Mouse (Mus musculus): ENCODE measurements around the gene 1700020N01Rik.
A peak's percentile ranks its signal among the peaks of the same experiment; 100 is the strongest.

Gene 1700020N01Rik

DNA sequence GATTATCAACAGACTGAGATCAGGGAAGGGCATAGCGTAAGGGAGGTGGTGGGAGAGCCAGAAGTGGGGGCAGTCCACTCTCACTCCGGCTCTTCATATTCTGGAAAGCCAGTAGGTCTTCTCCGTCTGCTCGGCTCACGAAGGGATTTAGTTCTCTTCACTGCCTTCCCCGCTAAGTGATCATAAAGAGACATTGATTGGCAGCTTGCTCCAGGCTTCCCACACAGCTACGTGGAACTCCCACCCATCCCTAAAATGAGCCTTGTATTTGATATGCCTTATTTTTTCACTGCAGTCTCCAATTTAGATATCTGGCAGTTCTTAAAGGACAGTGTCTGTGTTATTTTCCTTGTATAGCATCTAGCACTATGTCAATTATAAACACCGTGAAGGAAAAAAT is 11.5 kb downstream of the 1700020N01Rik start:
- DNase-seq (ENCODE audit: low spot score in 2 of 2): no peak

DNA sequence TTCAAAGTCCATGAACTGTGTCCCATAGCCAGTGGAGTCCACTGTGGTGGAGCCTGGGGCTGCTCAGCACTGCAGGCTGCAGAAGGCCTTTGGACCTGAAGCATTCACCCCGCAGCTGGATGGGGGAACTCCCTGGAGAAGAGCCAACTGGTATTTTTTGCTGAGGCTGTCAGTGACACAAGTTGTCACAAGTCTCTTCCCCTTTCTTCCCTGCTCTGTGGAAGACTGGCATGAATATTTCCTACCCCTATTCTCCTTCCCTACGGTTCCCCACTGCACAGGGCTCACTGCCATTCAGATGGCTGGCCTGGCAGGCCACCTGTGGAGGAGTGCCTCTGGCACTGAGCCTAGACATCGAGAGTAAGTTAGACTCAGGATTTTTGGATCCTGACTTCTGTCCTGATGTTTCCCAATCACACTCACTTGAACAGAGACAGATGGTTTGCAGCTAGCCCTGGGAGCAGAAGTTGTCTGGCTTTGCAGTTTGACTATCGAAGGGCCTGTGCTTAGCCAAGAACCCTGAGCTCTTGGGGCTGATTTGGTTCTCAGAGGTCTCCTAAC is 12.1 kb downstream of the 1700020N01Rik start:
- DNase-seq (ENCODE audit: low spot score in 2 of 2): peak in 1 of 2 experiments; percentile 71

DNA sequence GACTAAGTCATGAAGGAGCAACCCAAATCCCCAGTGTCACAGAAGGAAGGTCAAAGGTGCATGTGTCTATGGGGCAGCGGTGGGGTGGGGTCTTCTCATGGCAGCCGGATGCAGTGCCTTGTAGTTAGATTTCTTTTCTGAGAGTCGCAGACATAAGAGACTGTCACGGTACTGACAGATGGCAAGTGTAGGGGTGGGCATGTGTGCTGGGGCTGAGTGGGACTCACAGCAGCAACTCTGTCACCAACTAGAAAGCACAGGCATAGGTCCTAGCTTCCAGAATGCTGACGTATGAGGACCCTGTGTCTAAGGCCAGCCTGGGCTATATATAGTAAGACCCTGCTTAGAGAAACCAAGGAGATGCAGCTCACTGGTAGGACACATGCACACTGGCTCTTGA is 12.7 kb downstream of the 1700020N01Rik start:
- peak in 1 of 2 experiments; percentile 63 for DNase-seq (ENCODE audit: low spot score in 2 of 2)

DNA sequence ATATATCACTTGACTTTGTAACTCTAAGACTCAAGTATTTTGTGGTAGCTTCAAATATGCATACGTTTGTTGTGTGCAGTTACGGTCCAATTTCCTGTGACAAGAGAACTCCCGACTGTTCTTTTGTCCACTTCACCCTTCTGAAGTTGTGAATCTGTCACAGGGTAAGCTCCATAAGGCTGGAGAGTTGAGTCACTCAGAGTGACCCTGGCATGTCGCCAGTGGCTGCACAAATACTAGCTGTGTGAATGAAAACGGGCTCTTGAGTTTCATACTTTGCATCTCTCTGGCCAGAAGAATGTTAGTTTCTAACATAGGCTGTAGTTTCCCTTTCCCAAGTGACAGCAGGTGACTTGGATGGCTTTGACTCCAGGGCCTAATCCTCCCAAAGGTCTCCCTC is 14.0 kb downstream of the 1700020N01Rik start:
- no peak for DNase-seq (ENCODE audit: low spot score in 2 of 2)

DNA sequence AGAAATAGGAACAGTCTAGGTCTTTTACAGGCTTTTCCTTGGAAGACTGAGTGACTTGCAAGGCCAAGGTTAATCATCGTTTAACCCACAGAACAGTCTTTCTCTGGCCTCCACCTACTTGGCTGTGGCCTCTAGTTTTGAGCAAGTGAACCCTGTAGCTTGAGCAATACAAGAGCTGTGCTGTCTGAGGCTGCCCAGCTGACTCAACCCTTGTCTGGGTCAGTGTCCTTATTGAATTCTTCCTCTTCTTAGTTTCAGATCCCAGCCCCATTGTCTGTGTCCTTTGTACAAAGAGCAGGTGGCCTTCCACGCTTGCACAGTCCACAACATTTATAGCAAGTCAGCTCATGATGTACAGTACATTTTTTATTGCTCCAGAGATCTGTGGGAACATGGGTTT is 16.6 kb downstream of the 1700020N01Rik start:
- no peak for DNase-seq (ENCODE audit: low spot score in 2 of 2)

DNA sequence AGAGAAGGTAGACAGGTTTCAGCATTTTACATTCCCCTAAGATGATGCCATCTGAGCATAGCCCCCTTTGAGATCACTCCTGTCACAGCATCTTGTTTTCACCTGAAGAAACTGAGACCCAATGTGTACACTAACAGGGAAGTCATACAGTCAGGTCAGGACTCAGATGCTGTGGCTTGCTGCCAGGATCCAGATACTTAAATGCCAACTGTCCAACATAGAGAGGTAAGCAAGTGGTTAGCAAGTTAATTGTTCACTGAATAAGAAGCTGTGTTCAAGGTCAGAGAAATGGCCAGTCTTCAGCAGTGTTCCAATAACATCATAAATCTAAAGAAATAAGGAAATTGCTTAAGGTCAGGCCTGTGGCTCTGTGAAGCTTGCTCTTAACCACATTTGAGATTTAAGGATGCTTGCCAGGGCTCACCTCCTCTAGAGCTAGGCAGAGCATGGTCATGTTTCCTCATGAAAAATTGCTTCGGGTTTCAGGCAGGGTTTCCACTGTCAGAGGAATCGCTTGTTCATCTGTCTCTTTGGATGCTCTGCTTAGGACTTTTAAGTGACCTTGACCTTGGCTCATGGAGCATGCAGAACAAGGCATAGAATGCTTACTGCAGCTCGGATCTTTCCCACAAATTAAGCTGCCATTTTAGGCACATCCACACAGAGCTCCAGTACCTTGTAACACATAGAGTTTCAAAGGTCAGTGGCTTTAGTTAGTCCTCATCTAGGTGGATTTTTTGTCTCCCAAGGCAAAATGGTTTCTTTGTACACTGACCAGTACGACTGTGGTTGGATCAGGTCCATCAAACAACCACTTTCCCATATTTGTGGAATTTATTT is 20.3 kb downstream of the 1700020N01Rik start:
- DNase-seq (ENCODE audit: low spot score in 2 of 2): no peak

DNA sequence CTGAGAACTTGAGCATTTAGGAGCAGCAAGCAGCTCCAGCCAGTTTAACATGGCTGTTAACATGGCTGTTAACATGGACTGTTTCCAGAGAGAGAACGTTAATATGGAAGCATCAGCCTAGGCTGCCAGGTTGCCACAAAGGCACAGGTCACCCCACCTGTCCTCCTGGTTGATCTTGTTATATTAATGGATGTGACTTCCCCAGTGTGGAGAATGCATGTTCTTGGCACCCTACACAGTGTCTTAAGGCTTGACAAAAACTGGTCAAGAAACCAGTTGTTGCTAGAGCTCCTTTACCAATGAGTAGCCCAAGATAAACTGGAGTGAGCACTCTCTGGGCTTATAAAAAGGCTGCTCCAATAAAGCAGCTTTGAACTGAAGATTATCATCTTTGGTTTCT is 21.6 kb downstream of the 1700020N01Rik start:
- DNase-seq (ENCODE audit: low spot score in 2 of 2): no peak

DNA sequence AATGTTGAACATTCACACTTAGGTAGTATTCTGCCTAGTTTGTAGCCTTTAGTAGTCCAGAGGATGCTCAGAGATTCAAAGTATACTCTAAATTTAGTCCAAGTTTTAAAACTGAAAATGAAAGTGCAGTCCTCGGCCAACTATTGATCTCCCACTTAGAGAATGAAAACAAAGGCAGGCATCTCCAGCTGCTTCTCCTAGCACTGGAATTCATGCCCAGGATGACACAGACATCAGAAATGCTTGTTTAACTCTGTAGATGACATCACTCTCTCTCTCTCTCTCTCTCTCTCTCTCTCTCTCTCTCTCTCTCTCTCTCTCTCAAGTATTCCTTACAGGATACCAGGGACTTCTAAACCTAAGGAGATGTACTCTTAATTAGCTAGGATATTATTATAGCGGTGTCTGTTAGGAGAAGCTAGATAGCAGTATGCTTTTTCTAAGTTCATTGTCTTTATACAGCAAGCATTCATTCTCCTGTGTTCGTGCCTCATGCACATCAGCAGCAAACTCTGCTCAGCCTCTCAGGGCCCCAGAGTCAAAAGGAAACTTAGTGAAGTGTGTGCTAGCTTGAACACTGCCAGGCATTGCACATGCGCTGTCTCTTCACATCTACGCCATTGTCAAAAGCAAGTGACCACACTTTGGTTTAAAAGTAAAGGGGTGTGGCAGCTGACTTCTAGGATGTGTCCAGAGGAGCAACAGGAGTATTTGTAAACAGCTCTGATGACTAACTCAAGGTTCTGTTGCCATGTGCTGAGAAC is 26.0 kb downstream of the 1700020N01Rik start:
- no peak for DNase-seq (ENCODE audit: low spot score in 2 of 2)

DNA sequence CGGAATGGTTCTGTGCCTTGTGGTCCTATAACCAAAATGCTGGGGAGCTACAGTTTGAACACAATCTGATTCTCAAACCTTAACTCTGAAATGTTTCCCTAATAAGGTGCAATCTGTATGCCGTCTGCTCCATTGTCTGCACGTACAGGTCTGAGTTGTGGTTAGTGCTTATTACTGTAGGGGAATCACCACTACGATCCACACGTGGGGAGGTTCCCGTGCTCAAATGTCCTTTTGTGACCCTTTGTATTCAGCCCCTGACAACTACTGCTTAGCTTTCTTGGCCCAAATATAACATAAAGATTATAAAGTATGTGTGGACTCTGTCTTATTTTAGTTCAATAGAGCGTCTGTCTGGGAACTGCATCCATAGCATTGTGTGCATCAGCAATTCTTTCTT is 29.1 kb downstream of the 1700020N01Rik start:
- no peak for DNase-seq (ENCODE audit: low spot score in 2 of 2)

DNA sequence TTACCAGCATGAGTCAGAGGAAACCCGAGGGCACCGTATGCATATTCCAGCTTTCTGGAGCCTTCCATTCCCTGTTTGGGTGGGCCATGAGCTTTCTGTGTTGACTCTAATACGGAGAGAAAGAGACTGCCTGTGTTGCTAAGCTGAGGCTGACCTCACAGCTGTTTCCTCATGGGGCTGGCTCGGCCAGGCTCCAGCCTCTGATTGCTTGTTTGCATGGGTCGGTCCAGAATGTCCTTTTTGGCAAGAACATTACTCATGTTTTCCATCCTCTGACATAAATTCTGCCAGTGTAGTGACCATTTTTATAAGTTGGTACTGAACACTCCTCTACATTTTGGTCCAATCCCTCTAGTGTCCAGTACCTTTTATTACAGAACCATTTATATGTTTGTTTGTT is 35.6 kb downstream of the 1700020N01Rik start:
- peak; percentile 44 to 66 for DNase-seq (ENCODE audit: low spot score in 2 of 2)

DNA sequence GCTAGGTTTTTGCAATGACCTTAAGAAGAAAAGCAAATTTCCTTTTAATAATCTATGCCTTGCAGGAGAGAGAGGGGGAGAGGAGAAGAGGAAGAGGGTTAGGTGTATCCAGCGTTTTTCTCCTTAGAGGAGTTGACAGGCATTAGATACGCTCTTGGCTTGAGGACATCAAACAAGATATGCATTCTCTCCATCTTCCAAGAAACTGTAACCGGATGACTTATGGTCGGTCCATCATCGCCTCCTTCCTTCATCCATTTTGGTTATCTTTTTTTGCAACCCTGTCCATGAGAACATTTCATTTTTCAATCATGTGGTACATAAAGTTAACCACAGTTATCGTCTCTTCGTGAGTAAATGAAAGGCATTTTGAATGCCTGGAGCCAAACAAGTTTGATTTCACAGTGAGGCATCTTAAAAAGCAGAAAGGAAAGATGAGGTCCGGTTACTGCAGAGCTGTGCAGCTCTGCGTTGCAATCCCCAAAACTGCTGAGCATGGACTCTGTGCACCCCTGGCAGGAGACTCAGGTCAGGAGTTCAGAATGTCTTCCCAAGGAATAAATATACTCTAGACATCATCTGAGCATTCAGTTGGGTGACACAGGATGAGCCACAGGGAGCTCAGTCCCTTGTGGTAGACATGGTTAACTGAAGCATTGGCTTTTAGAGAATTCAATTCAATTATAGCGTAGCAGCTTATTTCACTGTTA is 36.2 kb downstream of the 1700020N01Rik start:
- no peak for DNase-seq (ENCODE audit: low spot score in 2 of 2)

DNA sequence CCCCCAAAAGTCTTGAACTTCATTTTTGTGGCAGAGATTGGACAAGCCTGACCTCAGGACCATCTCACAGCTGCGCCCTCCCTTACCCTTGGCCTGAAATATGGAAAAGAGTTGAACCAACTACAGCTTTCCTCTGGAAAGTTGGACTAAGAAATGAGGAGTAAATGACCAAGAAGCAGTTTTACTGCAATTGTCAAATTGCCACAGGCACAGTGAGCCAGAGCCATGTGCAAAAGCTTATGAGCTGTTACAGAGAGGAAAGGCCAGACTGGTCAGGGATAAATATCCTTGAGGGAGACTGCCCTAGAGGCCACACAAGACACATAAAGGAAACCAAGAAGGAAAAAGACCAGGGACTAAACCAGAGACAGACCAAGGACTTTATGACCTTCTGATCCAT is 38.5 kb downstream of the 1700020N01Rik start:
- no peak for DNase-seq (ENCODE audit: low spot score in 2 of 2)

DNA sequence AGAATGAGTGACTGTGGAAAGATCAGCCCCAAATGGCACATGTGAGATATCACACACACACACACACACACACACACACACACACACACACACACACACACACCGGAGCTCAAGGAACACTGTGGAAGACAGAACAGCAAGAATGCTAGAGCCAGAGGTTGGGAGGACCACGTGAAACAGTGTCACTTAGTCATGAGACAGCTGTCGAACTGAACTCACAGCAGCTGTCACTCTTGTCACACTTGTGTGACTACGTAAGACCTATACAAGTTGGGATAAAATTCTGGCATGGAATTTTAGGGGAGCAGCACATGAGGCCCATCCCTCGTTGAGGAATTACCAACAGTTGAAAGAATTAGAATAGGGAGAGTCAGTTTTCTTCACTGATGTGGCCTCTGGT is 39.7 kb downstream of the 1700020N01Rik start:
- no peak for DNase-seq (ENCODE audit: low spot score in 2 of 2)

DNA sequence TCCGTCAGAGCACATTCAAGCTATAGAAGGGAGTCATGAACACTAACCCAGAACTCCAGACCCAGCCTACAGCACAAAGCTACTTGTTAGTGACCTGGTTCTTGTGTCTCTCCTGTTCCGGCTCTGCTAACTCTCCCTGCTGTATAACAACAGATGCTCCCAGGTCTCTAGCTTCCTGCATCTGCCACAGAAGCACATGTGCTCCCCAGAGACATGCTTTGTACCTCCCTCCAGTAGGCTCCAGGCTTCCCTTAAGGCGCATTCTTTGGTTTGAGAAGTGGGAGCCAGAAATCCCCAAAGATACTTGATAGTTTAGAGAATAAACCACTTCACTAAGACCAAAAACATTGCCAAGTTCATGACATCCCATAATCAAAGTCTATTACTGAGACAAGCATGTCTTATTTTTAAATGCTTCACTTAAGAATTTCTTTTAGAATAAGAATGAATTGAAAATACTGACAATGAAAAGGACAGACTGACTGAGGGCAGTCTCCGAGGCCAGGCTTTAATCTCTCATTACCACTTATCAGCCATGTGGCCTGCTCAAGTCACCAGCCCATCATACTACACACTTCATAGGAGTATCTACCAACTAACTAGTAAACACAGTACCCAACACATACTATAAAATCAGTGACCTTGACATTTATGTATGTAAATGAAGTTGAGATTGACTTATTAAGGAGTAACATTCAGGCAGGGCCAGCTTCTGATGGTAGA is 43.2 kb downstream of the 1700020N01Rik start:
- no peak for DNase-seq (ENCODE audit: low spot score in 2 of 2)

DNA sequence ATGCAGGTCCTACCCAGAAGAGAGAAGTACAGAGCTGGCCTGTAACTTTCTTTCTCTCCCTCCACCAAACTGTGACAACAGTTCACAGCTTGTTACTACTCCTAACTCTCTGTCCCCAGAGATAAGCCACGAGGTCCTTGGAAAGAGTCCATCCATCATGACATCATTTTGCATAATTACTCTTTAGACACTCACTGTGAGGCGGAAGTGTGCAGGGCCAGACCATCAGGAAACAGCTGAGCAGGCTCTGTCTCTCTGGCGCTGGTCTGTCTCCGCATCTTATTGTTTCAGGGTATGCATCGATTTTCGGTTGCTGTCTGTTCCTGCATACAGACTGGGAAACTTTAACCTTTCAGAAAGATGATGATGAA is 43.8 kb downstream of the 1700020N01Rik start:
- DNase-seq (ENCODE audit: low spot score in 2 of 2): peak; percentile 61 to 65

DNA sequence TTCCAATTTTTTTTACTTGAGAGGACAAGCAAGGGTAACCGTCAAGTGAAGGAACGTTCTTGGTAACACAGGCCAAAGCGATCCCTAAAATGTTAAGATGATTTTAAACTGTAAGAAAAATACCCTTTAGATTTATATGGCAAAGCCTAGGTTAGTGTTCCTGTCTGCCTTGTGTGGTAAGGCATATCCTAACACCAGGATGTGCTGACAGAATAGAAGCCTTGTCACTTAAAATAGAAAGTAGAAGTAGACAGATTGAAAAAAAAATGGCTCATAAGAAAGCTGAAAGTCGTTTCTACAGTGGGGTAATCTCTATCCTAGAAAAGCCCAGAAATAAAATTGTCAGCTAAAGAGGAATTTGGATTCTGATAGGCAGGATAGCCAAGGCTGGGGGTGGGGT is 58.4 kb downstream of the 1700020N01Rik start:
- no peak for DNase-seq (ENCODE audit: low spot score in 2 of 2)

DNA sequence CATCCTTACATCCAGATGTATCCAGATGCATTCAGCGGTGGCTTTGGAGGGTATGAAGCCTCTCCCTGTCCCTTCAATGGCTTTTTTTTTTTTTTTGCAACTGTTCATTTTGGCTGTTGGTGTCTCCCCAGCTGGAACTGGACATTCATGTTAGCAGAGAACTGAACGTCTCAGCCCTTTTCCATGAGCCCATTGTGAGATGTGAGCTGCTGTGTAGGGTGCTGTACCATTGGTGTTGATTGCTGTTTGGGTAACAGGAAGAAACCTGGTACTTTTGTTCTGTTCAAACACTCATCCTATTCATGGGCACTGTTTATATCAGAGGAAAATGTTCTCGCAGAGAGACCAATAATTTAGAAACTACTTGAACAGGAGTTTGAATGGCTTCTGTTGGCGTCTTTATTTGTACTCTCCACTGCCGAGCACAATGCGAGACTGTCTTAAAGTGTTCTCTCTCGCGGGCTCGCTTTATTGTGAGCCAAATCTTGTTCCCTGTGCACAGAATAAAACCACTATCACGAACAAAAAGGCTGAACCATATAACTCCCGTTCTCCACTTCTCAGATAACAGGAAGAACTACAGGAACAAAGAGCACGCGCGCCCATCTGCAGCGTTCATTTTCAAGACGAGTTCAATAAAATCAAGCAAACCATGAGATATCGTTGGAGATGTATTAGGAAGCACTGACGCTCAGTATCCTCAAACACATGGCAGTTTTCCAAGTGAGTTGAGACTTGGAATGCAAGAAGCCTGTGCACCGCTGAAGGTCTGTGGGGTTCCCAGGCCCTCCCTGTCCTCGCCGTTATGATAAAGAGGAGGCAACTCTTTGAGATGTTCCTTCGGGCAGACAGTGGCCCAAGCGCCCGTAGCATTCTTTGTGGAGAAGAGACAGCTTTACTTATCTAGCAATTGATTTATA is 59.7 kb downstream of the 1700020N01Rik start:
- DNase-seq (ENCODE audit: low spot score in 2 of 2): peak; percentile 42 to 55

DNA sequence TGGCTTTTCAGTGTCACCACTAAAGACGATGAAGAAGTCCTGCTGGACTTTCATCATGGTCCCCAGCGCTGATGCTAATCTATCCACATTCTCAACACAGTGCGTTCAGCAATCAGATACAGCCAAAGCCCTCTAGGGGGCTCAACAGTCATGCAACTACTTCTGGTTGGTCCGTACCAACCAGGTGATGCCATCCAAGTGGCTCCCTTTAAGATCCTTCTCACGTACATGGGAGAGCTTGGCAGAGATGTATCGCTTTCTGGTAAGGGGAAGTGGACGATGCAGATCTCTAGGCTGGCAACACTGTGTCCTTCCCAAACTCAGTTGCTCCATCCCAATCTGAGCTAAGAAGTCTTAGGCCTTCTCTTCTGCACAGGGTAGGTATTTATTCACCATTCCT is 60.5 kb downstream of the 1700020N01Rik start:
- no peak for DNase-seq (ENCODE audit: low spot score in 2 of 2)

DNA sequence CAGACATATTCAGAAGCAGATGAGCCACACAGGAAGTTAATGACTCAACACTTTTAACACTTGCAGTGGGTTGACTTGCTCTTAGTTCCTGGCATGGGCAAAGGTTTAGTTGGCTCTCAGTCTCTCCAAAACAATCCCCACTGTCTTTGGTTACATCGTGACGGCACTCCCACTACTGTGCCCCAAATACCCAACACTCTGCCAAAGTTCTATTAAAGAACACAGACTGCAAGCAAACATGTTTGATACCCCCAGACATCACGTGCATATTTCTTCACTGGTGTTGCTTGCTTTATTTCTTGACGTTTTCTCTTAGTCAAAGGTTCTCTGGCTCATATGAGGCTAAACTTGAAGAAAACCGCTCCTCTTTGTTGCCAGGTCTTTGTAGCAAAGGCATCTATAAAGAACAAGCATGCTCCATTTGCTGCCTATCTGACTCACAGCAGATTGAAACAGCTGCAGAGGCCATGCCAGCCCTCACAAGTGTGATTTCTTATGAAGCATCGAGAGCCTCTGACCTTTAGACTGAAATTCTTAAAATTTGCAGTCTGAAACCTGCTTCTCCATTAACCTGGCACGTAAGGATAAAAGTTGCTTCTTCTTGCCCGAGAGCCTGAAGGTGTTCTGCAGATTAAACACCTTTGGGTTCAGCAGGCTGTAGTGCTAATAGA is 66.8 kb downstream of the 1700020N01Rik start:
- DNase-seq (ENCODE audit: low spot score in 2 of 2): peak; percentile 49 to 75

DNA sequence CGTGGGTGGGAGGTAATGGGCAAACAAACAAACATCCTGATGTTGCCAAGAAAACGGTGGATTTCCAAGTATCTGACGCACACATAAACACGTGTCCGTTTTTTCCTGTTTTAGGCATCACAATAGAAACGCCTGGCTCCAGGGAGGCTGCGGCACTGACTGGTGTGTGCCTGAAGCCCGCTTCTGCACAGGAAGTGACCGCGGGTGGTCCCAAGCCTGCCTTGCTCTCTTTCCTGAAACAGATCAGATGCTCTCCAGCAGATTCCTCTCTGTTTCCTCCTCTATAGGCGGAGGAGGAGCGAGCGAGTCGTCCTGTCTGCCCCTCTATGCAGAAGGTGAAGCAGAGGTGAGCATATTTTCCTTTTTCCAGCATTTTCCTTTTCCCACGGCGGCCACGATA is 76.0 kb downstream of the 1700020N01Rik start:
- no peak for DNase-seq (ENCODE audit: low spot score in 2 of 2)

Data from left cerebral cortex, adult 9 months (tissue).